Mouse (Mus musculus): ENCODE data around the gene Itpr2. TPM values are rescaled to one million over a fixed set of nuclear protein-coding genes. Genes with fewer than 3 reads are reported as not detected.

Itpr2 gene
- total RNA-seq, 2 experiments from 2014 or later, result 12.3 to 15.4 TPM

DNA sequence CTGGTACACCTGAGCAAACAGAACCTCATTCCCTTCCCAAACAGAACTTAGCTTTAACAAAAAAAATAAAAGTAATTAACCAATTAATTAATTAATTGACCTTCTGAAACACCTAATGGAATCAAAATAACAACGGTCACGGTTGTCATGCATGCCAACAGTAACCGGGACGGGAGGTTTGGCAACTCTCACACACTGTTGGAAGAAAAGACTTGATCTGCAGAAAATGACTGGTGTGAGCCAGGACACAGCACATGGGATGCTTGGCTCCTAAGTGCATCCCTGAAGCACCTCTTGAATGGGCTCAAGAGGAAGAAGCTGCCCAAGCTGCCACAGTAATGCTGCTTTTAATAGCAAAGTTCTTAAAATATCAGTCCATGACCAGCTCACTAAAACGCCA is 161.1 kb downstream of the Itpr2 start:
- intact Hi-C loops (cut with DNase I), result loop anchor here (5.0 kb wide), 1 partner anchor 514 kb away; no protein-coding TSS in a partner anchor
- no peak overlapping the region for H3K27ac ChIP-seq
- no peak for DNase-seq (ENCODE audit: extremely low spot score in 1 of 2, low spot score in 2 of 2)
- TF ChIP-seq CTCF (IDR thresholded peaks at IDR 0.05), result no peak
- H3K4me3 ChIP-seq, result no peak overlapping the region

DNA sequence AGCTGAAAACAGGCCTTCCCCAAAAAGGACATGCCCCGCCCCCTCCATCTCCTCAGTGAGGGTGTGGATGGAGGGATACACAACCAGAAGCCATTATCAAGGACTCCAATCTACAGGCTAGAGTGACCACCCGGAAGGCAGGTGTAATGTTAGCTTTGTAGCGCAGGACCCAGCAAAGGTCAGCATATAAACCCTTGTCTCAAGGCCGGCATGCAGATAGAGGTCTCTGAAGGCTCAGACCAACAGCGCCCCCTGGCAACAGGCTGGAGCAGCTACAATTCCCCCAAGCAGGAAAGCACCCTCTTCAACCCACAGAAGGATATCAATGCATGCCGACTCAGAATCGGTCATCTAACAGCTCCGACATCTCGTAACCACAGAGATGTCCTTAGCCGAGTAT is 162.2 kb downstream of the Itpr2 start:
- peak; percentile 63 for TF ChIP-seq CTCF (IDR thresholded peaks at IDR 0.05)
- Histone ChIP-seq H3K27ac (no peak overlapping the region), H3K4me3 (no peak overlapping the region)
- intact Hi-C loops (cut with DNase I), result loop anchor here (5.0 kb wide), 1 partner anchor 512 kb away; no protein-coding TSS in a partner anchor
- peak; percentile 24 to 51 for DNase-seq (ENCODE audit: extremely low spot score in 1 of 2, low spot score in 2 of 2)

DNA sequence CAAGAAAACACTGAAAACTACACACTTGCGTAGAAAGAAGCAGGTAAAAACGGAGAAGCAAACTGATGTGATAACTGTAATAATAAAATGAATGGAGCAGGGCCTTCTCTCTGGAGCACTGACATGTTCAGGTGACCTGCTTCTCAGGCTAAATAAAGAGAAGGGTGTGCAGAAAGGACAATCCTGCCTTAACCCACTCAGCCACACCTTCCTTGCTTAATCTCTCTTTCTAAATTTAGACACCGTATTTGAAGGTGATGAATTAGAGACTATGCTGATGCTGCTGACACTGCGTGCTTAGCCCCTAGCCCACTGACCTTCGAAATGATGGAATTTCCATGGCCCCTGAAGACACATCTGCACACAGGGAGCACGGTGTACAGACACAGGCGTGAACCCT is 164.8 kb downstream of the Itpr2 start:
- TF ChIP-seq CTCF (IDR thresholded peaks at IDR 0.05), result no peak
- Histone ChIP-seq H3K27ac (no peak overlapping the region), H3K4me3 (no peak overlapping the region)
- intact Hi-C loops (cut with DNase I), result no loop called here
- DNase-seq (ENCODE audit: extremely low spot score in 1 of 2, low spot score in 2 of 2), result no peak

- TF ChIP-seq CTCF (IDR thresholded peaks at IDR 0.05), result no peak
- intact Hi-C loops (cut with DNase I), result no loop called here
- Histone ChIP-seq H3K4me3 (no peak overlapping the region), H3K27ac (no peak overlapping the region)
- DNase-seq (ENCODE audit: extremely low spot score in 1 of 2, low spot score in 2 of 2), result no peak
Measured at GRCm38 (mm10) chr6:146335191-146335590, 166.8 kb downstream of the Itpr2 start.

DNA sequence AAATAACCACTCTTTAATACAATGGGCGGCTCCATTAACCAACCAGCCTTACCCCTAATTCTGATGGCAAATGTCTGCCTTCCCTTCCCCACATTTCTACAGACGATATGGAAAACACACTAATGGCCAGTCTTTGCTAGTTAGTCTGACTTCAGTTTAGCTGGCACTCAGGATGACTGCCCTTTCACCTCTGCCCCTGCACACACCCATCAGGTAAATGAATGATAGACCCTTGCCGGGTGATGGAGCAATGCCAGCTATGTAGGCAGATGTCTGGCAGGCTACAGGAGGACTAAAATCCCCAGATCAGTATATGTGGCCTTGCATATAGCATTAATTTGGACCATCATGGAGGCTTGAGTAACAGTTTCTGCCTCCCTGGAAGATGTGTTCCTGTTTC is 168.5 kb downstream of the Itpr2 start:
- intact Hi-C loops (cut with DNase I), result no loop called here
- no peak overlapping the region for H3K27ac ChIP-seq
- TF ChIP-seq CTCF (IDR thresholded peaks at IDR 0.05), result no peak
- H3K4me3 ChIP-seq, result no peak overlapping the region
- DNase-seq (ENCODE audit: extremely low spot score in 1 of 2, low spot score in 2 of 2), result no peak

DNA sequence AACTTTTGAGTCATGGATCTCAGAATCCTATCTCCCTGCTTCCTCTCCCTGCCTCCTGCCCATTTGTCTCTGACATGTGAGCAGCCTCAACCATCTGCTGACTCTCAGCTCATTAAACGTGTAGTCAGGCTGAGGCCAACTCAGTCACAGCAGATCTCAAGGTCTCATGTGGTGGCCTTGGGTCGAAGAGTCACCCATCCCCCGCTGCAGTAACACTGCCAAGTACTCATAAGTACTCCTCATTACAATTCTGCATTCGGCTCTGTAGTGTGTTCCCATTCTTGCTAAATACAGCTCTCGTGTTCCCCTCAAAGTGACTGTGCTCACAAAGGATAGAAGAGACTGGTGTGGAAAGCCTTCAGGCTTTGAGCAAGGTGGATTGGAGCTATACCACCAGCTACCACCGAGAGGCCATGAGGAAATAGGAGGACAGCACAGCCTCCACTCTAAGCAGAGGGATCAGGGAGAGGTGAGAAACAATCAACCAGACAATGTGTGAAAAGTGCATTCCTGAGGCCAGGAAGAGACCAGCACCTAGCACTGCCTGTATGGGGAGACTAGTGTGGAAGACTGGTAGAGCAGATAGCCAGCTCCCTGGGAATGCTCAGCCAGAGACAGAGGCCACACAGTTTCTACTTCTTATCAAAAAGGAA is 170.9 kb downstream of the Itpr2 start:
- no peak overlapping the region for H3K4me3 ChIP-seq
- intact Hi-C loops (cut with DNase I), result no loop called here
- no peak for DNase-seq (ENCODE audit: extremely low spot score in 1 of 2, low spot score in 2 of 2)
- TF ChIP-seq CTCF (IDR thresholded peaks at IDR 0.05), result no peak
- H3K27ac ChIP-seq, result no peak overlapping the region

DNA sequence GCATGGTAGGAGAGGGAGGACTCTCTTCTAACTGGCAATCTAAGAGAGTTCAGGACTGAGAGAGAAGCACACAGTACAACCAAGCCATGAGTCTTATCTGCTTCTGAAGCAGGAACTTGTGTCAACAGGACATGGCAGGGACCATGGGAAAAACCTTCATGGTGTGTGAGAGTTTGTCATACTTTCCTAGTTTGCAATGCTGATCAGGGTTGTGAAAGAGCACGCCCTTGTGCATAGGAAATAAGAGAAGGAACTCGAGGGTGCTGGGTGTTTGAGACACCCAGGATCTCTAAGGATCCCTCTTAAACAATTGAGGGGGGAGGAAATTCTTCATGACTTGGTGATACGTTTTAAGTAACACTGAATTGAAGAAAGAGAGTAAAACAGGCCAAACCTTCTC is 172.9 kb downstream of the Itpr2 start:
- intact Hi-C loops (cut with DNase I), result no loop called here
- DNase-seq (ENCODE audit: extremely low spot score in 1 of 2, low spot score in 2 of 2), result no peak
- no peak overlapping the region for H3K4me3 ChIP-seq
- H3K27ac ChIP-seq, result no peak overlapping the region
- TF ChIP-seq CTCF (IDR thresholded peaks at IDR 0.05), result no peak

DNA sequence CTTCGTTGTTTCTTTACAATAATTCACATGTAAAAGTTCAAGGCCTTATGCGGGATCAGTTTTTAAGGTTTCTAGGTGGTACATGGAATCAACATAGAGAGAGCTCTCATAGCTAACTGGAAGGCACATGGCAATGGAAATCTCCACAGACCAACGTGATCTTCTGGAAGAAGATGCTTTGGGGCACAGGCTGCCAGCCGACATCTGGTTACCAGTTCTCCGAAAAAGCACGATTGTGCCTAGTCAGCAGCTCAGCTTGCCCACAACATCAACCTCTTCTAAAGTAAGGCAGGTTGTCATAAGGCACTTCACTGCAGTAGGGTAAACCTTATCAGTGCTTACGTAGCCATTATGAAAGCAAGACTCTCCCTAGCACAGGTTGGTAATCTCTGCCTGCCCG is 175.4 kb downstream of the Itpr2 start:
- Histone ChIP-seq H3K4me3 (no peak overlapping the region), H3K27ac (no peak overlapping the region)
- no peak for TF ChIP-seq CTCF (IDR thresholded peaks at IDR 0.05)
- no peak for DNase-seq (ENCODE audit: extremely low spot score in 1 of 2, low spot score in 2 of 2)
- intact Hi-C loops (cut with DNase I), result no loop called here

GRCm38 (mm10) chr6:146324541-146325204 is 177.3 kb downstream of the Itpr2 start:
- no peak for DNase-seq (ENCODE audit: extremely low spot score in 1 of 2, low spot score in 2 of 2)
- H3K27ac ChIP-seq, result no peak overlapping the region
- intact Hi-C loops (cut with DNase I), result no loop called here
- TF ChIP-seq CTCF (IDR thresholded peaks at IDR 0.05), result no peak
- no peak overlapping the region for H3K4me3 ChIP-seq

DNA sequence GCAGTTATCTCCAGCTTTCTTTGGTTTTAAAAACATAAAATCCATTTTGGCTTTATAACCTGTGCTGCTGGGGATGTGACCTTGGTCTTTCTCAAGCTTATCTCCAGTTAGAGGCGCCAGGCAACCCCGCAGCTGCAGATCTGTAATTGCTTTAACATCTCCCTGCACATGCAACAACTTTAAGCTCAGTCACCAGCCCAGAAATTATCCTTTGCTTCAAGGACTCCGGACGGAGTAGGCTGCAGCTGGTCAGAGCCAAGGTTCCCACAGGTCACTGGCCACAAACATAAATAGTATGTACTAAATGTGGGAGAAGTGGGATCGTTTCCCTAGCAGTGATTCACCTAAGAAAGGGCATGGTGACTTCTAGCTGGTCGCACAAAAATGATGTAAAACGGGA is 179.5 kb downstream of the Itpr2 start:
- no peak for DNase-seq (ENCODE audit: extremely low spot score in 1 of 2, low spot score in 2 of 2)
- Histone ChIP-seq H3K27ac (peak overlapping the region; percentile 47; the same call in 1 of the 2 replicates), H3K4me3 (no peak overlapping the region)
- intact Hi-C loops (cut with DNase I), result no loop called here
- TF ChIP-seq CTCF (IDR thresholded peaks at IDR 0.05), result no peak

GRCm38 (mm10) chr6:146321951-146322350 is 180.1 kb downstream of the Itpr2 start:
- H3K27ac ChIP-seq, result peak overlapping the region; percentile 47; the same call in 1 of the 2 replicates
- no peak for DNase-seq (ENCODE audit: extremely low spot score in 1 of 2, low spot score in 2 of 2)
- no peak for TF ChIP-seq CTCF (IDR thresholded peaks at IDR 0.05)
- H3K4me3 ChIP-seq, result no peak overlapping the region
- intact Hi-C loops (cut with DNase I), result no loop called here

DNA sequence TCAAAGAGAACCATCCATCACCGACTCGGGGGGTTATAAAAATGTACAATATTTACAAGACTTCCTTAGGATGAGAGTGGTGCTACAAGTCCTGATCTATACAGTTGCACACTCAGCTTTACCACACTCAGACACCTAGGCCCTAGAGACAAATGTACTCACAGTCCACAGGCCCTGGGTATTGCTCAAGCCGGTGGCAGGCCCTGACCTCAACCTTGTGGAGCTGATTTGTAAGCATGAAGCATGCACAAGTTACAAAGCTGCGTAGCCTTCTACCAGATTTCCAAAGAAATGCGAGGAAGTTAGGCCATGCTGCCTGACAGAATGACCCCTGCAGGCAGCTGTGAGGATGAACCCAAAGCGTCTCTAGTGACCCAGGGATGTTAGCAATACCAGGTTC is 185.6 kb downstream of the Itpr2 start:
- no peak overlapping the region for H3K4me3 ChIP-seq
- no peak overlapping the region for H3K27ac ChIP-seq
- no peak for DNase-seq (ENCODE audit: extremely low spot score in 1 of 2, low spot score in 2 of 2)
- TF ChIP-seq CTCF (IDR thresholded peaks at IDR 0.05), result no peak
- intact Hi-C loops (cut with DNase I), result no loop called here

DNA sequence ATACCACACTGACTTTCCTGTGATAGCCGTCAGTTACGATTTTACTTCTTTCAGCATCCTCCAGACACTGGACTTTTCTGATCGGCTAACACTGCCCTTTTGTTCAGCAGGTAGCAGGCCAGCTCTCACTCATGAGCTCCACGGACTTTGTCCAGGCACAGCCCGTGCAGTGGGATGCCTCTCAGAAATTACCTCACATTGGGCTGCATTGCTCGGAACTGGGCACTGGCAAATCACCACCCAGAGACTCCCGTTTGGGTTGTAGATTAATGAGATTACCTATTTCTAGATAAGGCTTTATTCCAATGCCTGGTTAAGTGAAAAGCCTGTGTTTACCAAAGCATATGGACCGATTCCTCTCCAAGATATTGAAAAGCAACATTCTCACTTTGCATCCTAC is 186.9 kb downstream of the Itpr2 start:
- no peak for TF ChIP-seq CTCF (IDR thresholded peaks at IDR 0.05)
- H3K27ac ChIP-seq, result no peak overlapping the region
- intact Hi-C loops (cut with DNase I), result no loop called here
- H3K4me3 ChIP-seq, result no peak overlapping the region
- DNase-seq (ENCODE audit: extremely low spot score in 1 of 2, low spot score in 2 of 2), result no peak

Measured in left cerebral cortex, adult 2 months (tissue).